Mouse (Mus musculus): Measurements from ENCODE around the gene Agtrap.
"Not testable (repeated sequence)": the region's sequence is repeated elsewhere in the genome, so short reads cannot be mapped to it uniquely, and the experiment has no call there.

The Agtrap gene

DNA sequence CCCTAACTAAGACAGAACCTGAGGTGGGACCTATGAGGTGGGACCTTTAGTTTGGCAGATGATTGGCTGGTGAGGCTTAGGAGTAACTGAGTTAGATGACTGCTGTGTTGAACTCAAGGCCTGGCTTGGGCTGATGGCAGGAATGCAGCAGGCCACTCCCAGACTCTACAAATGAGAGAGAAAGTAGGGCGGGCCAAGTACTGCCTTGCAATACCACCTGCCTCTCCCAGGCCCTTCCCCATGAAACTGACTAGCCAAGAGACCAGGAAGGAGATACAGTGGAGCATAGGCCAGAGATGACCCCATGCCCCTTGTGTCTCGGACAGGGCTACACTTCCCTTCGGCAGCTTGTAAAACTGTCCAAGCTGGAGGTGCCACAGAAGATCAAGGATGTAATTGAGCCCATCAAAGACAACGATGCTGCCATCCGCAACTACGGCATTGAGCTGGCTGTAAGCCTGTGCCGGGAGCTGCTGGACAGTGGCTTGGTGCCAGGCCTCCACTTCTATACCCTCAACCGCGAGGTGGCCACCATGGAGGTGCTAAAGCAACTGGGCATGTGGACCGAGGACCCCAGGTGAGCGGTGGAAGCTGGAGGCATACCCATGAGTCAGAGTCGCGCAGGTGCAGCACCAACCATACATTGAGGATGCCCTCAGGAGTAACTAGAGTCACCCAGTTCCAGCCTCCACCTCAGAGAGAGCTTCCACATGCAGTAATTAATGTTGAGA is 36.6 kb downstream of the Agtrap start:
- DNase-seq (ENCODE audit: low spot score in 2 of 2), result no peak

DNA sequence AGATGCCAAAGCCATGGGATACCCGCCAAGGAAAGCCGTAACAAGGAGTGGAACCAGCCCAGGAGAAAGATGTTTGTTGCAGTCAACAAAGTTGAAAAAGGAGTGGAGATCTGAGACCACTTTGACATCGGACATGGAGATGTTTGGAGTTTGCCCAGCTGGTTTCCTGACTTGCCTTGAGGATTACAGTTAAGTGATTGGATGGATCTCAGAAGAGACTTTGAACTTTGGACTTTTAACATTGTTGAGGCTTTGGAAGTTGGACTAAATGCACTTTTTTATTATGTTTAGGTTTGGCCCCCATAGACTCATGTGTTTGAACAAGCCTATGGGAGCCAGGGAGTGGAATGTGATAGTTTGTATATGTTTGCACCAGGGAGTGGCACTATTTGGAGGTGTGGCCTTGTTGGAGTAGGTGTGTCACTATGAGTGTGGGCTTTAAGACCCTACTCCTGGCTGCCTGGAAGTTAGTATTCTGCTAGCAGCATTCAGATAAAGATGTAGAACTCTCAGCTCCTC is 37.4 kb downstream of the Agtrap start:
- not testable (repeated sequence) for DNase-seq (ENCODE audit: low spot score in 2 of 2)

GRCm38 (mm10) chr4:148046450-148047031 is 41.3 kb downstream of the Agtrap start:
- DNase-seq (ENCODE audit: low spot score in 2 of 2), result no peak

- DNase-seq (ENCODE audit: low spot score in 2 of 2), result no peak
These were observed 43.7 kb downstream of the Agtrap start for GRCm38 (mm10) chr4:148044113-148044512.

GRCm38 (mm10) chr4:148043327-148043726 is 44.5 kb downstream of the Agtrap start:
- DNase-seq (ENCODE audit: low spot score in 2 of 2), result not testable (repeated sequence)

DNA sequence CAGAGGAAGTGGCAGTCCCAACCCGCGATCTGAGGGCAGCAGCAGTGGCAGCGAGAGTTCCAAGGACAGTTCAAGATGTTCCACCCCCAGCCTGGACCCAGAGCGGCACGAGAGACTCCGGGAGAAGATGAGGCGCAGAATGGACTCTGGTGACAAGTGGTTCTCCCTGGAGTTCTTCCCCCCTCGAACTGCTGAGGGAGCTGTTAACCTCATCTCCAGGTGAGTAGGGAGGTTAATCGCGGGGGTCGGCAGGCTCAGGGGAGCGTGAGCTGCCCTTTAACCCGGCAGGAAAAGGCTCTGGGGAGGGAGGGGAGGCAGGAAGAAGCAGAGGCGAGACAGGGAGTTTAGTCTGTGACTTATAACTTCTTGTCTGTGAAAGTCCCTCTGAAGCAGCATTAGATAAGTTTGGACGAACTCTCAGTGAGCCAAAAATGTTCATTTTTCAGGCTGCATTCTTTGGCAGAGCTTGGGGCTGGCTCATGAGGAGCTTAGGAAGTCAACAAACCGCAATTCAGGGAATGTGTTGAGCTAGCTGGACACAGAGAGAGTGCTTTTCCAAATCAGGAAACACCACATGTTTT is 46.1 kb downstream of the Agtrap start:
- peak; percentile 36 to 44 for DNase-seq (ENCODE audit: low spot score in 2 of 2)

- DNase-seq (ENCODE audit: low spot score in 2 of 2), result peak; percentile 55 to 61
These were observed 46.8 kb downstream of the Agtrap start for GRCm38 (mm10) chr4:148040933-148041610.

- no peak for DNase-seq (ENCODE audit: low spot score in 2 of 2)
These were observed 47.6 kb downstream of the Agtrap start for GRCm38 (mm10) chr4:148040029-148040830.

- peak in 1 of 2 experiments; percentile 35 for DNase-seq (ENCODE audit: low spot score in 2 of 2)
These were observed 48.4 kb downstream of the Agtrap start for GRCm38 (mm10) chr4:148039254-148040028.

GRCm38 (mm10) chr4:148038600-148039253 is 49.1 kb downstream of the Agtrap start, which contains the start of the genes Clcn6 and Mthfr:
TSS of gene Clcn6 (minus strand) at chr4:148038821.
TSS of gene Mthfr (plus strand) at chr4:148039077.
- peak; percentile 97 to 100 for DNase-seq (ENCODE audit: low spot score in 2 of 2)

- DNase-seq (ENCODE audit: low spot score in 2 of 2), result no peak
These were observed 49.7 kb downstream of the Agtrap start for GRCm38 (mm10) chr4:148038079-148038599.

- DNase-seq (ENCODE audit: low spot score in 2 of 2), result no peak
These were observed 52.4 kb downstream of the Agtrap start for GRCm38 (mm10) chr4:148035440-148035839.

GRCm38 (mm10) chr4:148033858-148034410 is 53.9 kb downstream of the Agtrap start:
- no peak for DNase-seq (ENCODE audit: low spot score in 2 of 2)

DNA sequence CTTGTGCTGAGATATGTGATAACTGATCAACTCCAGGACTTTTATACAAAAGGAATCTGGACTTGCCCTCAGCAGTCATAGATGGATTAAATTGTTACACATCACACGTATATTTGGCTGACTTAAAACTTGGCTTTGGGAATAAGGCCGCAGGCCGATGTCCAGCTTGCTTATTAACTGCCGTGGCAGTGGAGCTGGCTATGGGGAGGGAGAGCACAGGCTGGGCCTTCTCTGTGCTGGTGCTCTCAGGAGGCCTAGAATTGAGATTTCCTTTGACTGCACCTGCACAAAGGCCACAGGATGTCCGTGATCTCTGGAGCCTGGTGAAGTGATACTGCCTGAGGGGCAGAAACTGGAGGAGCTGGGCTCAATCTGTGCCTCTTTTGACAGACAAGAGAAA is 57.3 kb downstream of the Agtrap start:
- DNase-seq (ENCODE audit: low spot score in 2 of 2), result no peak

DNA sequence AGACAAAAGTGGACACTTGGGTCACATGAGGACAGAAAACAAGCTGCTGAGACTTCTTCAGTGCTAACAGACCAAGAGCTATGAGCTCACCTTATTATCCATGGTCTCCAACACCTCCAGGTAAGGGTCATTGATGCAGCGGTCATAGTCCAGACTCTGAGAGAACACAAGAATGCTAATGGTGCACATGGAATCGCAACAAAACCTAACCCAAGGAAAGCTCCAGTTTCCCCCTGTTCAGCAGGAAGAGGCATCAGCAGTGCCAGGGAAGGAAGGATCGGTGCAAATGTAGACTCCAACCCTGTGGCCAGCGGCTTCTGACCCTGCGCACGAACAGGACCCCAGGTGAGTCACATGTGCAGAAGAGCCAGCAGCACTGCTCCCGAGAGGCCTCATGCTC is 58.5 kb downstream of the Agtrap start:
- no peak for DNase-seq (ENCODE audit: low spot score in 2 of 2)
